Mouse (Mus musculus) left cerebral cortex, adult 18-20 months (tissue): ENCODE measurements around the gene 5430427O19Rik. TPM values are rescaled to one million over a fixed set of nuclear protein-coding genes. Genes with fewer than 3 reads are reported as not detected.

Source experiments
- total RNA-seq, 2 experiments: library from RNA; stranded (reverse); gene quantifications; 2 replicates each; pipeline ENCODE4 v1.2.3; 2021

The 5430427O19Rik gene
- total RNA-seq, 2 experiments from 2014 or later = 0.12 TPM

Other genes starting within 250 kb of the 5430427O19Rik start
- gene Gk, start 93.5 kb upstream of the 5430427O19Rik start, total RNA-seq = 10 to 100 TPM; 22.0 to 25.4 TPM
- gene Samt3, start 173.8 kb downstream of the 5430427O19Rik start, total RNA-seq = not detected